Mouse (Mus musculus) embryonic facial prominence, embryonic 12.5 days (tissue): ENCODE measurements around the gene Dennd6b. TPM values are rescaled to one million over a fixed set of nuclear protein-coding genes. Genes with fewer than 3 reads are reported as not detected.

Experiments used
- ATAC-seq: fragments of 200-750 bp; cut with Nextera tagmentation; 2 replicates; pipeline ENCODE4 v1.8.0; 2017; ENCODE audit not compliant: insufficient number of reproducible peaks, insufficient read depth, low FRiP score, low TSS enrichment
- H3K27ac ChIP-seq: fragments of 300-500 bp; sonication (generic); 2 replicates; pipeline ENCODE4 v1.5.1; 2016; ENCODE audit warnings: mild to moderate bottlenecking
- H3K27me3 ChIP-seq: fragments of 300-500 bp; sonication (generic); 2 replicates; pipeline ENCODE4 v1.6.1; 2016; ENCODE audit warnings: mild to moderate bottlenecking, moderate library complexity
- H3K36me3 ChIP-seq: fragments of 300-500 bp; sonication (generic); 2 replicates; pipeline ENCODE4 v1.6.1; 2016; ENCODE audit warnings: mild to moderate bottlenecking
- H3K4me1 ChIP-seq: fragments of 300-500 bp; sonication (generic); 2 replicates; pipeline ENCODE4 v1.6.1; 2016
- H3K4me2 ChIP-seq: fragments of 300-500 bp; sonication (generic); replicated peaks from 2 replicates; pipeline ENCODE4 v1.6.1; 2016; ENCODE audit warnings: mild to moderate bottlenecking, moderate library complexity
- H3K4me3 ChIP-seq: fragments of 300-500 bp; sonication (generic); 2 replicates; pipeline ENCODE4 v1.5.1; 2016; ENCODE audit warnings: mild to moderate bottlenecking
- H3K9ac ChIP-seq: fragments of 300-500 bp; sonication (generic); 2 replicates; pipeline ENCODE4 v1.6.1; 2016; ENCODE audit warnings: mild to moderate bottlenecking, moderate library complexity
- H3K9me3 ChIP-seq: fragments of 300-500 bp; sonication (generic); 2 replicates; pipeline ENCODE4 v1.6.1; 2016; ENCODE audit warnings: mild to moderate bottlenecking, moderate library complexity
- WGBS: fragments of 180-500 bp; shearing (Covaris S2); methylation state at CpG from one replicate; pipeline ENCODE4 v1.1.7; 2016; 5-methylcytosine and 5-hydroxymethylcytosine counted together
- polyA plus RNA-seq: library from polyadenylated mRNA; unstranded; fragments of >200 nt; fragmentation: Nextera tagmentation; extraction: Ambion mirVana; gene quantifications from 2 replicates; pipeline ENCODE4 v1.2.1, GENCODE M21; 2016

Dennd6b gene
- polyA plus RNA-seq, 1 experiment from 2014 or later, result 30.3 TPM

- peak within 1 kb of the TSS; percentile 88 for H3K4me3 ChIP-seq
- peaks cover 4% of the 10 kb centered on the region; the same call in 1 of the 2 replicates for H3K36me3 ChIP-seq
- no peaks in the 10 kb centered on the region for H3K27me3 ChIP-seq
- WGBS, result under 1% methylated on average over 69 of the region's 72 CpGs
- H3K4me1 ChIP-seq, result peaks cover 56% of the 10 kb centered on the region
- ATAC-seq, result peak; percentile 83
- peak within 1 kb of the TSS; percentile 94 for H3K27ac ChIP-seq
- peak within 1 kb of the TSS; percentile 88 for H3K4me2 ChIP-seq
- H3K9me3 ChIP-seq, result no peaks in the 10 kb centered on the region
- H3K9ac ChIP-seq, result peak within 1 kb of the TSS; percentile 92
Measured at GRCm38 (mm10) chr15:89180571-89181229, 15.6 kb downstream of the Dennd6b start, which contains the start of gene Plxnb2. Plxnb2 (minus strand) TSS chr15:89180788.

- Histone ChIP-seq H3K36me3 (peaks cover 4% of the 10 kb centered on the region; the same call in 1 of the 2 replicates), H3K4me2 (peak overlapping the region; percentile 88), H3K27ac (peak overlapping the region; percentile 94), H3K9me3 (no peaks in the 10 kb centered on the region), H3K9ac (peak overlapping the region; percentile 92), H3K27me3 (no peaks in the 10 kb centered on the region), H3K4me3 (peak overlapping the region; percentile 88), H3K4me1 (peaks cover 62% of the 10 kb centered on the region)
- ATAC-seq, result peak; percentile 8; the same call in 1 of the 2 replicates
- under 1% methylated on average over 26 of the region's 26 CpGs for WGBS
Measured at GRCm38 (mm10) chr15:89180081-89180541, 16.2 kb downstream of the Dennd6b start.

- Histone ChIP-seq H3K27me3 (no peaks in the 10 kb centered on the region), H3K27ac (peak overlapping the region; percentile 94), H3K4me2 (peak overlapping the region; percentile 88), H3K4me3 (peak overlapping the region; percentile 88), H3K9ac (peak overlapping the region; percentile 92), H3K9me3 (no peaks in the 10 kb centered on the region), H3K36me3 (no peaks in the 10 kb centered on the region; the same call in 1 of the 2 replicates), H3K4me1 (peaks cover 66% of the 10 kb centered on the region)
- ATAC-seq, result no peak
- WGBS, result 5% methylated on average over 6 of the region's 6 CpGs
Measured at GRCm38 (mm10) chr15:89179630-89179964, 16.7 kb downstream of the Dennd6b start.

GRCm38 (mm10) chr15:89178954-89179629 is 17.2 kb downstream of the Dennd6b start:
- 1% methylated on average over 16 of the region's 16 CpGs for WGBS
- peak overlapping the region; percentile 92 for H3K9ac ChIP-seq
- peak overlapping the region; percentile 94 for H3K27ac ChIP-seq
- H3K36me3 ChIP-seq, result no peaks in the 10 kb centered on the region
- H3K4me1 ChIP-seq, result peaks cover 71% of the 10 kb centered on the region
- H3K27me3 ChIP-seq, result no peaks in the 10 kb centered on the region
- H3K4me2 ChIP-seq, result peak overlapping the region; percentile 88
- no peaks in the 10 kb centered on the region for H3K9me3 ChIP-seq
- peak overlapping the region; percentile 88 for H3K4me3 ChIP-seq
- 0 out of 2 replicates have a peak, but pooled peaks have one; percentile 7 for ATAC-seq

- peak overlapping the region; percentile 92 for H3K9ac ChIP-seq
- 78% methylated on average over 7 of the region's 7 CpGs for WGBS
- no peak for ATAC-seq
Measured at GRCm38 (mm10) chr15:89178260-89178860, 17.9 kb downstream of the Dennd6b start.

GRCm38 (mm10) chr15:89177576-89178259 is 18.6 kb downstream of the Dennd6b start:
- H3K27ac ChIP-seq, result peak overlapping the region; percentile 64
- no peak overlapping the region for H3K9ac ChIP-seq
- no peaks in the 10 kb centered on the region for H3K36me3 ChIP-seq
- peaks cover 85% of the 10 kb centered on the region for H3K4me1 ChIP-seq
- ATAC-seq, result no peak
- peak overlapping the region; percentile 88 for H3K4me2 ChIP-seq
- H3K27me3 ChIP-seq, result no peaks in the 10 kb centered on the region
- WGBS, result 69% methylated on average over 4 of the region's 4 CpGs
- H3K4me3 ChIP-seq, result no peak overlapping the region
- H3K9me3 ChIP-seq, result no peaks in the 10 kb centered on the region

More at GRCm38 (mm10) chr15:89178260-89178860, 17.9 kb downstream of the Dennd6b start:
- H3K36me3 ChIP-seq, result no peaks in the 10 kb centered on the region
- no peaks in the 10 kb centered on the region for H3K27me3 ChIP-seq
- H3K4me3 ChIP-seq, result peak overlapping the region; percentile 88
- no peaks in the 10 kb centered on the region for H3K9me3 ChIP-seq
- peaks cover 78% of the 10 kb centered on the region for H3K4me1 ChIP-seq
- H3K4me2 ChIP-seq, result peak overlapping the region; percentile 88
- H3K27ac ChIP-seq, result peak overlapping the region; percentile 94

GRCm38 (mm10) chr15:89177121-89177520 is 19.2 kb downstream of the Dennd6b start:
- H3K4me3 ChIP-seq, result no peak overlapping the region
- H3K9ac ChIP-seq, result no peak overlapping the region
- no peaks in the 10 kb centered on the region for H3K9me3 ChIP-seq
- no peak for ATAC-seq
- H3K27ac ChIP-seq, result peak overlapping the region; percentile 64
- H3K4me1 ChIP-seq, result peaks cover 85% of the 10 kb centered on the region
- no peaks in the 10 kb centered on the region for H3K27me3 ChIP-seq
- no peaks in the 10 kb centered on the region for H3K36me3 ChIP-seq
- WGBS, result 22% methylated on average over 5 of the region's 5 CpGs
- H3K4me2 ChIP-seq, result peak overlapping the region; percentile 88

- Histone ChIP-seq H3K27me3 (no peaks in the 10 kb centered on the region), H3K9ac (no peak overlapping the region), H3K9me3 (no peaks in the 10 kb centered on the region), H3K4me3 (no peak overlapping the region), H3K4me1 (peaks cover 85% of the 10 kb centered on the region), H3K27ac (no peak overlapping the region), H3K4me2 (peak overlapping the region; percentile 5; the same call in 1 of the 2 replicates), H3K36me3 (no peaks in the 10 kb centered on the region)
- ATAC-seq, result no peak
- 77% methylated on average over 13 of the region's 13 CpGs for WGBS
Measured at GRCm38 (mm10) chr15:89175411-89176155, 20.7 kb downstream of the Dennd6b start.

GRCm38 (mm10) chr15:89174889-89175339 is 21.4 kb downstream of the Dennd6b start:
- H3K9ac ChIP-seq, result no peak overlapping the region
- H3K36me3 ChIP-seq, result no peaks in the 10 kb centered on the region
- 0 out of 2 replicates have a peak overlapping the region, but pooled peaks have one; percentile 100 for H3K4me2 ChIP-seq
- H3K27me3 ChIP-seq, result no peaks in the 10 kb centered on the region
- H3K4me1 ChIP-seq, result peaks cover 91% of the 10 kb centered on the region
- no peak overlapping the region for H3K4me3 ChIP-seq
- no peaks in the 10 kb centered on the region for H3K9me3 ChIP-seq
- H3K27ac ChIP-seq, result no peak overlapping the region
- ATAC-seq, result no peak
- WGBS, result 60% methylated on average over 11 of the region's 11 CpGs

GRCm38 (mm10) chr15:89173906-89174214 is 22.4 kb downstream of the Dennd6b start:
- peak overlapping the region; percentile 74 for H3K9ac ChIP-seq
- H3K4me2 ChIP-seq, result peak overlapping the region; percentile 100
- ATAC-seq, result peak; percentile 35; the same call in 1 of the 2 replicates
- no peaks in the 10 kb centered on the region for H3K27me3 ChIP-seq
- H3K27ac ChIP-seq, result 0 out of 2 replicates have a peak overlapping the region, but pooled peaks have one; percentile 79
- peak overlapping the region; percentile 59 for H3K4me3 ChIP-seq
- H3K36me3 ChIP-seq, result 0 out of 2 replicates have a peak, but pooled peaks cover 4% of the 10 kb centered on the region
- peaks cover 92% of the 10 kb centered on the region for H3K4me1 ChIP-seq
- H3K9me3 ChIP-seq, result no peaks in the 10 kb centered on the region
- WGBS, result under 1% methylated on average over 15 of the region's 15 CpGs
